Mouse (Mus musculus) spleen, adult 2 months (tissue): ENCODE measurements around the gene Cdc42ep3.

ENCODE experiments used
- CTCF ChIP-seq: fragments of 200-500 bp; IDR thresholded peaks from 2 replicates; pipeline ENCODE4 v1.5.1; 2011; ENCODE audit warnings: mild to moderate bottlenecking, inconsistent platforms; ENCODE audit not compliant: insufficient read depth, insufficient read length, insufficient replicate concordance; ENCODE audit errors: extremely low read depth
- POLR2A ChIP-seq: fragments of 200-500 bp; IDR thresholded peaks from 2 replicates; pipeline ENCODE4 v1.6.1; 2011; ENCODE audit warnings: low read depth, low read length, inconsistent platforms

GRCm38 (mm10) chr17:79381485-79381884 lies 26.6 kb upstream of the Cdc42ep3 start:
- TF ChIP-seq CTCF (no peak), POLR2A (no peak)
